Mouse (Mus musculus) frontal cortex, postnatal 10 days (tissue): Measurements from ENCODE around the gene Gramd2.

Experiments used
- DNase-seq, 2 experiments: peaks; one replicate each; pipeline ENCODE4 v3.0.0; 2022; ENCODE audit warnings: low spot score in 2 of 2, mixed read lengths in 1 of 2

Gene Gramd2

DNA sequence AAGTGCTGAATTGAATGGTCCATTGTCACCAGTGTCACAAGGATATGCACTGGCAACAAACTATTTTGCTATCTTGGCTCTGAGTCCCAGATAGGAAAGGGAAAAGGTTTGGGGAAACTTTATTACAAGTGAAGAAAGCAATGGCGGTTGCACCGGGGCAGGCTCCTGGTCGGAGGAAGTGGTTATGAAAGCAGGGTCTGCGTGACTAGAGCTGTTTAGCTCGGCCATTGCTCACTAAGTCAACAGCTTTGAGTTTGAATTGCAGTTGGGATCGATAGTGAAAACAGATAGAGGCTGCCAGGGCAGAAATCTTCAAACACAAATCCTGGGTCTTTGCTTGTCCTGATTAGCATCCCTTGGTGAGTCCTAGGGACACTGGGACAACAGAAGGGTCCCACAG, 12.0 kb upstream of the Gramd2 start:
- no peak for DNase-seq

GRCm38 (mm10) chr9:59668473-59668872, 11.5 kb upstream of the Gramd2 start:
- no peak for DNase-seq

GRCm38 (mm10) chr9:59669172-59669571, 10.8 kb upstream of the Gramd2 start:
- no peak for DNase-seq

DNA sequence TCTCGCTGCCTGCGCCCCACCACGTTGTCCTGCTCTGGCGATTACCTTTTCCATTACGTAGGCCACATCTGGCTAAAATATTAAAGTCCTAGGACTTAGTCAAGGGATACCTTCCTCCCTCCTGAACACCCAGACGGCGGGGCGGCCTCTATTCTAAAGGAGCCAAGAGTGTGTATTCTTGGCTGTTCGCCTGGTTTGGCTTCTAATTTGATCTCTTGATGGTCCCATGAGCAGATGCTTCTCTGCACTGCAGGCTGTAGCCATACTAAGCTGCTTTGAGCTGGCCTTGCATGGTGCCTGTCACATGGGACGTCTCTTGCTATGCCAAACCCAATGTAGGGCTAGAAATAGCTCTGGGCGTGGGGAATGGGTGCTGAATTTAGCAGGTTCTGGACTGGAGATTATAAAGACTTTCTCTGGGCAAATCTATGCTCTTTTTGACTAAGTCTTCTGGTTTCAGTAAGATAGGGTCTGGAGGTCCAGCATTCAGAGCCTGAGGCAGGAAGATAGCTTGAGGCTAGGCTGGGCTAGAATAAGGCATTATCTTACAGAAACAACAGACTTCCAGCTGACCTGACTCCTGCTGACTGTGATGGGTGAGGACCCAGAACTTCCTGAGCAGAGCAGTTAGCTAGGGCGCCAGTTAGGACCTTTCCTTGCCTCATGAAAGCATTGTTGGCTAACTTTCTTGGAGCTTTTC, 7.6 kb upstream of the Gramd2 start:
- no peak for DNase-seq

GRCm38 (mm10) chr9:59673427-59673826, 6.5 kb upstream of the Gramd2 start:
- no peak for DNase-seq

DNA sequence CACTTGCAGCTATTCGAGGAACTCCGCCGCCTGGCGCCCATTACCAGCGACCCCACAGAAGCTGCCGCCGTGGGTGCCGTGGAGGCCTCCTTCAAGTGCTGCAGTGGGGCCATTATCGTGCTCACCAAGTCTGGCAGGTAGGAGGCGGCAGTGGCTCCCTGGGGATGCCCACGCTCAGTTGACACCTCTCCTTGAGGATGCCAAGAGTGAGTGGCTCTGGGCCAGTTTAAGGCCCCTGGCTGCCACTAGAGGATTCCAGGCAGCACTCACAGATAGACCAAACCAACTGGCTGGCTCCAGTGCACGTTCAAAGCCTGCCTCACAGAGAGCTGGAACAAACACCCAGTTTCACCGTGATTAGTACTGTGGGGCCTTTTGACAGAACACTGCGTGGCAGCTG, 4.3 kb upstream of the Gramd2 start:
- DNase-seq, result no peak

DNA sequence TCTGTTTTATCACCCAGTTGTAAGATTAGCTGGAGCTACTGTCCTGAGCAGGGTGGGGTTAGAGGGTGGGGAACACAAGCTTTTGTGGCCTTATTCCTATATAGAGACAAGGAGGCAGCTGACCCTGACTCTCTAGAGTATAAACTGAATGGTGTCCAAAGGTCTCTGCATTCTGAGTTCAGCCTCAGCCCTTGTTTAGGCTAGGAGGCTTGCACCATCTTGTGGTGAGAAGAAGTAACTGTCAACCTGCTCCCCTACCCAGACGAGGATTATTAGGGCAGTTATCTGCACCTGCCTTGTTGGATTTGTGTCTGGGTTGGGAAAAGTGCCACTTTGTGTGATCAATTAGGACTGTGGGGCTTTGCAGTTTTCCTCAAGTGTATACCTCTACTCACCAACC, 1.6 kb upstream of the Gramd2 start:
- no peak for DNase-seq

DNA sequence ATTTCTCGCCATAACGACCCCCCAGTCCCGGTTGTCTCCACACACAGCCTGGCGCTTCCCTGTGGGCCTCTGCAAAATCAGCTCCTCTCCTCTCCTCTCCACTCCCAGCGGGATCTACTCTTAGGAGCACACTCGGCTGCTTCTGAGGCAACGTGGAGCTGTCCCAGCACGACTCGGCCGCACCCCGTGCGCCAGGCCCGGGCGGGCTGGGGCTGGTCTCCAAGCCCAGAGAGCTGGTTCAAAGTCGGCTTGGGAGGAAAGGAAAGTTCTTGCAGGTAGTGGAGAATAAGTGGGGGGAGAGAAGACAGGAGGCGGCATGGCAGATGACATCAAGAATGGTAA, 561 bp downstream of the Gramd2 start:
- DNase-seq, result no peak

DNA sequence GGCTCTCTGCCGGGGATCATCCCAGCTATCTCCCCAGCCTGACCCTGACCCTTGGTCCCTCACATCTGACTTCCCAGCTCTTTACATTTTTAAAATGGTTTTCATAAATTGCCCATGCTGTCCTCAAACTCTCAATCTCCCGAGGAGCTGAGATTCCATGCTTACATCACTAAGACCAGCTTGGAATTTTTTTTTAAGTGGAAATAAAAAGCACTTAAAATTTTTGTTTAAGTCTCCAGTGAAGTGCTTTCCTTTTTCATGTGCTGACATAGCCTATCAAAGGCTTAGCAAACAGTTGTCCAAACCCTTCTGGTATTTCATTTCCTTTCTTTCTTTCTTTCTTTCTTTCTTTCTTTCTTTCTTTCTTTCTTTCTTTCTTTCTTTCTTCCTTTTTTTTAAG, 4.1 kb downstream of the Gramd2 start:
- DNase-seq, result no peak

DNA sequence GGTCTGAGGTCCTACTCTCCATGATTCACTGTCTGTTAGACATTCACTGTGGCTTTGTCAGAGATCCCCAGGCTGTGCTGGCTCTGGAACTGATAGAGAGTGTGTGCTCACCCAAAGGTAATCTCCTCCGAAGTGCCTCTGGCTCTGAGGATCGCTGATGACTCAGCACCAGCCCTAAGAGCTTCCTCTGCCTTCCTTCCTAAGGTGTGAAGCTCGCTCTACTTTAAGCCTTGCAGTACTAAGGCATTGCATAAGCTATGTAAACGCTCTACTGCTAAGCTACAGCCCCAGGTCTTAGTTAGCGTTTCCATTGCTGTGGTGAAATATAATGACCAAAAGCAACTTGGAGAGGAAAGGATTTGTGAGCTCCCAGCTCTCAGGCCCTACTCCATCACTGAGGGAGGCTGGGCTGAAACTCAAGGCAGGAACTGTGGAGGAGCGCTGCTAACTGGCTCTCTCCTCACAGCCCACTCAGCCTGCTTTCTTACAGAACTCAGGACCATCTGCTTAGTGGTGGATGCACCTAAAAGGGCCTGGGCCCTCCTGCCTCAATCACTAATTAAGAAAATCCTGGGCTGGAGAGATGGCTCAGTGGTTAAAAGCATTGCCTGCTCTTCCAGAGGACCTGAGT, 7.6 kb downstream of the Gramd2 start:
- no peak for DNase-seq

DNA sequence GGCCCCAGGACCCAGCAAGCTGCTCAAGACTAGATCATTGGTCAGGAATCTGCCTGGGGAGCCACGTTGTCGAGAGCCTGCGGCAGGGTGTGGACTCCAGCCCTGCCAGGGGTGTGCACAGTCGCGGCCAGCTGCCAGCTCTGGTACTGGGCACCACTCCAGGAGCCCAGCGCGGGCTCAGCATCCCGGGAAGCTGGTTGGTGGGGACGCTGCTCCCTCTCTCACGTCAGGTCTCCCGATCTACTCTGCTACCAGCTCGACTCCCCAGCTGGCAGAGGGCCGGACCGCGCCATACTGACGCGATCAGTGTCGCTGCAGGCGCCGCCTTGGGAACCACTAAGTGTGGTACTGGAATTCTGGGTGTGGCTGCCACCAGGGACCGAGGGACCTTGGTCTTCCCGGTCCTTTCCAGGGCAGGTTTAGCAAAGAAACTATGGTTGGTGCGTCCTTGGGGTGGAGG, 11.7 kb downstream of the Gramd2 start:
- DNase-seq, result peak; percentile 86 to 89

DNA sequence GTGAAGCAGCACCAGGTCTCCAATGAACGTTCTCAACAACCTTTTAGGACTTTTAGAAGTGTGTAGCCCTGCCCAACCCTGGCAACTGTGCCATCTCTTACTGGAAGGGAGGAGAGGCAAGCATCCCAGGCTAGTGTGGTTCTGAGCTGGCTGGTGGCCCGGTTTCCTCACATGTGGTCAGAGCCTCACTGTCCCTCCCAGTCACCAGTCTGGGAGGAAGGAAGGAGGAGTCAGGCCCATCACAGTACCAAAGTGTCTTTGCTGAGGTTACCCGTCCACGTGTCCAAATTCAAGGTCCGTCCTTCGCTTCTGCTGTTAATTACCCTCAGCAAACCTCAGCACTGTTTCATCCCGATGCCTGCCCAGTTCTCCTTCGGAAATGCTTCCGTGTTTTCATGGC, 12.2 kb downstream of the Gramd2 start:
- DNase-seq, result peak; percentile 45 to 58

DNA sequence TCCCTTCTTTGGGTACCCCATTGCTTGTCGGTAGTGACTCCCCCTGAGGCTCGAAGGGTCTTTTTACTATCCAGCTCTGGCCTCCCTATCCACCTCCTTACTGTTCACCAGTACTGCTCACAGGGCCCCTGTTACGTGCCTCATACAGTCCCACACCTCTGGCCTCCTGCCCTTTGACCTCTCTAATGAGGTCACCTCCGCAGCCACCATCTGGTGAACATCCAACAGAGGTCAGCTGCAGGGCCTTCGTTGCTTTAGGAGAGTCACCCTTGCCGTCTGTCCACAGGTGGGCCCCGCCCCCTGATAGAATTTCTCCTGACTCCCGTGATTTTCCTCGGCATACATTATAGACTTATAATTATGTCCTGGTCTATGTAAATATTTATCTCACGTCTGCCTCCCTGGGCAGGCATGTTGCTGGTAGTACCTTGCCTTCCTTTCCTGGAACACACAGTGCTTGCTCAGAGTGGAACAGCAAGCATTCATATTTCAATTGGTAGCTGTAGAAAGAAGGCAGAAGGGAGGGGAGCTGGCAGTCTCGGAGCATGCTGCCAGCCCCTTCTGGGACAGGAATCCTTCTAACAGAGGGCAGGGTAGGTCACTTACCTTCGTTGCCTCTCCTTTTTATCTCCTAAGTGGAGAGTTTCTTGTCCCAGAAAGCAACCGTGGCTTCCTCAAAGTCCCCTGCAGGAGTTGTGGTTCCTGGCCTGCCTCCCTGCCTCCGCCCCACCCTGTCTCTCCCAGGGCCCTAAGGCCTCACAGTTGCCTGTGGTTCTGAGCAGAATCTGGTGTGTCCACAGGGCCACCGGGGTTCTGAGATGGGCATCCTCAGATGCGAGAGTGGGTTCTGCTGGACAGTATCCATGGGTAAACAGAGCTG, 14.9 kb downstream of the Gramd2 start:
- no peak for DNase-seq

GRCm38 (mm10) chr9:59695451-59695813, 15.5 kb downstream of the Gramd2 start:
- DNase-seq, result peak in 1 of 2 experiments; percentile 43

DNA sequence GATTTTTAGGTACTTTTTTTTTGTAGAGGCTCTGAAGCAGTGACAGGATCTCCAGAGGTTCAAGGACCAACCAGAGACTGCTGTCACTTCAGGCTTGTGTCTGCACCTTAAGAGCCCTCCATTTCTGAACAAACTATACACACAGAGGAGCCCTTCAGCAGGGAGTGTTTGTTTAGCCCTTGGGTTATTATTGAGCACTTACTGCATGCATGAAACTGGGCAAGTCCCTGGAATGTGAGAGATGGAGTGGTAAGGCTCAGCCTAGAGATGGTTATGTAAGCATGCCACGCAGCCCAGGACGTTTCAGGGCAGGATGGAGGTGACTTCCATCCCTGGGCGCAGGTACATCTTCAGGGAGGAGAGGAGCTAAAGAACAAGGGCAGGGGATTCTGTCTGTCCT, 16.4 kb downstream of the Gramd2 start:
- DNase-seq, result no peak

DNA sequence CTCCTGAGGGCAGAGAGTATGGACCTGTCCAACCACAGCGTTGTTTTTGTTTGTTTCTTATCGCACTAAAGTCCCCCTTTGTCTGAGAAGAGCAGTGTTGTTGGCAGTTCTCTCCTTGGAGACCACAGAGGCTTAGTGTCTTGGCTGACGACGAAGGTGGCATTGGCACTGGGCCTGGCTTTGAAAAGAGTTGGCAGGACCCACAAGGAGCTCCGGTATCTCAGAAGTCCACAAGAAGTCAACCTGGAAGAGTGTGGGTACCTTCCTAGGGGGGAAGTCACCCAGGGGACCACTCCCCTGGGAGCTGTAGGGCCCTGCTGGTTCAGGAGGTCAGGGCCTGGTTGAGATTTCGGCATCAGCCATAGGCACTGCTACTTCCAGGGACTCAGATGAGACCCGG, 21.1 kb downstream of the Gramd2 start:
- DNase-seq, result no peak

DNA sequence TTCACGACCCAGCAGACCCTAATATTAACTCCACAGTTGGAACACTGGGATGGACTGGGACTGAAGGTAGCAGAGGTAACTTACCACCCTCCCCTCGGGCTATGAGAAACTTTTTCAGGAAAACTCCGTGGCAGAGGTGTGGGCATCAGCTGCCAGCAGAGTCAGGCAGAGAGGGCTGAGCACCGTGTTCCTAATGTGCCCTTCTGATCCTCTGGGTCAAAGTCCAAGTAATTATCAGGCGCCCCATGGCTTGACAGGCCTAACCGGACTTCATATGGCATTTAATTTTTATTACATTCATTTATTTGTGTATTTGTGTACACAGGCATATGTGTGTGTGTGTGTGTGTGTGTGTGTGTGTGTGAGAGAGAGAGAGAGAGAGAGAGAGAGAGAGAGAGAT, 23.2 kb downstream of the Gramd2 start:
- DNase-seq, result no peak

GRCm38 (mm10) chr9:59706850-59707825, 27.2 kb downstream of the Gramd2 start:
- DNase-seq, result no peak

DNA sequence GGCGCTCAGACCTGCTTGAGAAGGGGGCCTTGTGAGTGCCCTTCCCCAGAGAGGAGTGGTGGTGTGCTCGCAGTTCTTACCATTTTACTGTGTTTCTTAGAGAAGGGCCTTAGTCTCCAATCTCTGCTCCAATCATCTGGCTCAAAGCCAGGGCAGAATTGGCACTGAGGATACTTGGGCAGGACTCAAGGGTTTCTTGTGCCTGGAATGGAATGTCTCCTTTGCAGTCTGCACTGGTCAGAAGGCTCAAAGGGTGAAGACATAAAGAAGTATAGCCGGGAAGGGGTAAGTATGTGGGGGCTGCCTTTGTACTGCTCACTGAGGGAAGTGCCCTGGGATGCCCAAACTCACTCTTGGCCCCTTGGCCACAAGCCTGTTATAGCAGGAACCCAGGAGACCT, 29.3 kb downstream of the Gramd2 start:
- DNase-seq, result no peak

DNA sequence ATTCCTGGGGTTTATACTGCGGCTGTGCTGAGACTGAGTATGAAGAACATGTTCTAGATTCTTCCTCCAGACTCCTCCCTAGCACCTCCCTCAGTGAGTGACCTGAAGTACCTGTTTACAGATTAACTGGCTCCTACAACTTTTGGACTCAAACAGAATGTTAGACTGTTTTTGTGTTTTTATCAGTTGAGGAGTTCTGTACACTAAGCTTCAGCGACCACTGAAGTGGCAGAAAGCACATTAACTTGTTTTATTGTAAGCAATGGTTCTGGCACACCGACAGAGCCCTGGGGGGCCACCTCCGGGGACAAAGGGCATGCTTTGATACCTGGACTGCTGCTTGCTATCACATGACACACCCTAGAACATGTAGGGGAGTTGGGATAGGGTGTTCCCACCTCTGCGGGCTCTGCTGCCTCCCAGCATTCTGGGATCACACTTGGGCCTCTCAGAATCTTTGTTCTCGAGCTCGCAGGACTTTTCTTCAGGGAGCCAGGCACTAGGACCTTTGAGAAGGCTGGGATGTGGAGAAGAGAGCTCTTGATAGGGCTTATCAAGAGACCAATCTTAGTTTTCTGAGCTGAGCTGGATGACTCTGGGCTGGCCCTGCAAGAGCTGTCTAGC, 36.4 kb downstream of the Gramd2 start:
- no peak for DNase-seq

GRCm38 (mm10) chr9:59718237-59718636, 38.3 kb downstream of the Gramd2 start:
- no peak for DNase-seq
